Mouse (Mus musculus) MEL (cell line): Measurements from ENCODE around the gene Izumo4. TPM values are rescaled to one million over a fixed set of nuclear protein-coding genes. Genes with fewer than 3 reads are reported as not detected.
A peak's percentile ranks its signal among the peaks of the same experiment; 100 is the strongest.

Experiments
- DNase-seq: peaks from one replicate; pipeline ENCODE4 v3.0.0; 2011; ENCODE audit warnings: low read depth, low spot score
- H3K27ac ChIP-seq: 2 replicates; pipeline ENCODE4 v1.5.1; 2012; ENCODE audit warnings: low read depth, mild to moderate bottlenecking, control low read depth, low read length, moderate library complexity; ENCODE audit not compliant: control insufficient read depth
- H3K27me3 ChIP-seq, 2 experiments: fragments of 150-350 bp in 1 of 2; sonication (generic) in 1 of 2; 2 replicates each; pipeline ENCODE4 v1.6.1; 2012; ENCODE audit warnings: low read length in 2 of 2, mild to moderate bottlenecking in 2 of 2, improper control_type of control experiment in 1 of 2, moderate library complexity in 1 of 2; ENCODE audit not compliant: insufficient read depth in 2 of 2, control insufficient read depth in 1 of 2
- H3K36me3 ChIP-seq, 2 experiments: 2 replicates each; pipeline ENCODE4 v1.6.1; 2012 to 2014; ENCODE audit warnings: low read length in 2 of 2, improper control_type of control experiment in 1 of 2, inconsistent platforms in 1 of 2, mild to moderate bottlenecking in 1 of 2; ENCODE audit not compliant: insufficient read depth in 2 of 2, control insufficient read depth in 1 of 2
- H3K4me1 ChIP-seq, 2 experiments: fragments of 150-350 bp in 1 of 2; sonication (generic) in 1 of 2; 2 replicates each; pipeline ENCODE4 v1.6.1; 2012; ENCODE audit warnings: low read length in 2 of 2, improper control_type of control experiment in 1 of 2, mild to moderate bottlenecking in 1 of 2; ENCODE audit not compliant: insufficient read depth in 2 of 2, control insufficient read depth in 1 of 2
- H3K4me3 ChIP-seq, 2 experiments: fragments of 150-350 bp in 1 of 2; sonication (generic) in 1 of 2; 2 replicates each; pipeline ENCODE4 v1.5.1; 2012; ENCODE audit warnings: low read depth in 2 of 2, low read length in 2 of 2, mild to moderate bottlenecking in 2 of 2, moderate library complexity in 2 of 2, control low read depth in 1 of 2, improper control_type of control experiment in 1 of 2; ENCODE audit not compliant: control insufficient read depth in 1 of 2, insufficient read depth in 1 of 2
- H3K79me2 ChIP-seq: 2 replicates; pipeline ENCODE4 v1.6.1; 2012; ENCODE audit warnings: mild to moderate bottlenecking, low read length, moderate library complexity; ENCODE audit not compliant: control insufficient read depth, poor library complexity, insufficient read depth
- H3K9ac ChIP-seq: 2 replicates; pipeline ENCODE4 v1.6.1; 2012; ENCODE audit warnings: low read depth, mild to moderate bottlenecking, control low read depth, low read length, moderate library complexity; ENCODE audit not compliant: control insufficient read depth, poor library complexity, severe bottlenecking
- H3K9me3 ChIP-seq: fragments of 150-350 bp; sonication (generic); replicated peaks from 2 replicates; pipeline ENCODE4 v1.6.1; 2012; ENCODE audit warnings: mild to moderate bottlenecking, low read length, improper control_type of control experiment, moderate library complexity; ENCODE audit not compliant: insufficient read depth
- BHLHE40 ChIP-seq: IDR thresholded peaks from 2 replicates; pipeline ENCODE4 v1.6.1; 2012; ENCODE audit warnings: low read depth, mild to moderate bottlenecking, inconsistent platforms, low read length, improper control_type of control experiment, borderline replicate concordance
- CHD1 ChIP-seq: IDR thresholded peaks from 2 replicates; pipeline ENCODE4 v1.6.1; 2012; ENCODE audit warnings: low read depth, mild to moderate bottlenecking, inconsistent platforms, low read length, improper control_type of control experiment
- CHD2 ChIP-seq: IDR thresholded peaks from 2 replicates; pipeline ENCODE4 v1.6.1; 2011; ENCODE audit warnings: low read length, improper control_type of control experiment
- ETS1 ChIP-seq: IDR thresholded peaks from 2 replicates; pipeline ENCODE4 v1.6.1; 2012; ENCODE audit warnings: low read depth, mild to moderate bottlenecking, inconsistent platforms, low read length, improper control_type of control experiment, moderate library complexity
- GABPA ChIP-seq: IDR thresholded peaks from 2 replicates; pipeline ENCODE4 v1.6.1; 2012; ENCODE audit warnings: low read depth, mild to moderate bottlenecking, inconsistent platforms, low read length, improper control_type of control experiment, moderate library complexity
- GATA1 ChIP-seq: IDR thresholded peaks from 2 replicates; pipeline ENCODE4 v1.6.1; 2011; ENCODE audit warnings: low read depth, low read length, improper control_type of control experiment
- HCFC1 ChIP-seq: IDR thresholded peaks from 2 replicates; pipeline ENCODE4 v1.6.1; 2012; ENCODE audit warnings: low read depth, mild to moderate bottlenecking, inconsistent platforms, low read length, improper control_type of control experiment, moderate library complexity
- KAT2A ChIP-seq: conservative IDR thresholded peaks from 2 replicates; pipeline ENCODE4 v1.6.1; 2012; ENCODE audit warnings: low read depth, low read length, improper control_type of control experiment, inconsistent platforms
- MAX ChIP-seq: IDR thresholded peaks from 2 replicates; pipeline ENCODE4 v1.6.1; 2011; ENCODE audit warnings: low read length, improper control_type of control experiment
- MAZ ChIP-seq: IDR thresholded peaks from 2 replicates; pipeline ENCODE4 v1.6.1; 2012; ENCODE audit warnings: low read depth, mild to moderate bottlenecking, inconsistent platforms, low read length, improper control_type of control experiment
- MXI1 ChIP-seq: IDR thresholded peaks from 2 replicates; pipeline ENCODE4 v1.6.1; 2011; ENCODE audit warnings: mild to moderate bottlenecking, low read depth, low read length, improper control_type of control experiment
- MYB ChIP-seq: IDR thresholded peaks from 2 replicates; pipeline ENCODE4 v1.6.1; 2011; ENCODE audit warnings: mild to moderate bottlenecking, low read depth, low read length, improper control_type of control experiment
- MYC ChIP-seq: IDR thresholded peaks from 2 replicates; pipeline ENCODE4 v1.6.1; 2011; ENCODE audit warnings: low read depth, mild to moderate bottlenecking, low read length, improper control_type of control experiment, moderate library complexity
- NELFE ChIP-seq: IDR thresholded peaks from 2 replicates; pipeline ENCODE4 v1.6.1; 2011; ENCODE audit warnings: low read depth, low read length, improper control_type of control experiment
- NRF1 ChIP-seq: IDR thresholded peaks from 2 replicates; pipeline ENCODE4 v1.6.1; 2014; ENCODE audit warnings: low read depth, mild to moderate bottlenecking, inconsistent platforms, low read length, improper control_type of control experiment, moderate library complexity; ENCODE audit not compliant: poor library complexity, insufficient read depth, severe bottlenecking
- POLR2A ChIP-seq, 2 experiments: IDR thresholded peaks; 2 replicates each; pipeline ENCODE4 v1.6.1; 2011 to 2012; ENCODE audit warnings: low read length in 2 of 2, mild to moderate bottlenecking in 2 of 2, control low read depth in 1 of 2, improper control_type of control experiment in 1 of 2, low read depth in 1 of 2, moderate library complexity in 1 of 2; ENCODE audit not compliant: control insufficient read depth in 1 of 2, insufficient read depth in 1 of 2, poor library complexity in 1 of 2
- POLR2AphosphoS2 ChIP-seq: IDR thresholded peaks from 2 replicates; pipeline ENCODE4 v1.6.1; 2011; ENCODE audit warnings: low read length, improper control_type of control experiment
- POLR2AphosphoS5 ChIP-seq: IDR thresholded peaks from 2 replicates; pipeline ENCODE4 v1.6.1; 2012; ENCODE audit warnings: low read depth, borderline replicate concordance, mild to moderate bottlenecking, inconsistent platforms, low read length, moderate library complexity, mixed read lengths
- RAD21 ChIP-seq: IDR thresholded peaks from 2 replicates; pipeline ENCODE4 v1.6.1; 2011; ENCODE audit warnings: mild to moderate bottlenecking, low read depth, low read length, improper control_type of control experiment
- RCOR1 ChIP-seq: IDR thresholded peaks from 2 replicates; pipeline ENCODE4 v1.6.1; 2012; ENCODE audit warnings: low read depth, mild to moderate bottlenecking, inconsistent platforms, low read length, improper control_type of control experiment
- SIN3A ChIP-seq: IDR thresholded peaks from 2 replicates; pipeline ENCODE4 v1.6.1; 2012; ENCODE audit warnings: low read length, improper control_type of control experiment, inconsistent platforms
- SMC3 ChIP-seq: IDR thresholded peaks from 2 replicates; pipeline ENCODE4 v1.6.1; 2011; ENCODE audit warnings: low read depth, low read length, improper control_type of control experiment
- TAL1 ChIP-seq: IDR thresholded peaks from 2 replicates; pipeline ENCODE4 v1.6.1; 2012; ENCODE audit warnings: mild to moderate bottlenecking, inconsistent platforms, low read length, moderate library complexity, mixed read lengths
- TBP ChIP-seq: IDR thresholded peaks from 2 replicates; pipeline ENCODE4 v1.8.0; 2011; ENCODE audit warnings: low read depth, low read length, improper control_type of control experiment
- USF1 ChIP-seq: IDR thresholded peaks from 2 replicates; pipeline ENCODE4 v1.6.1; 2014; ENCODE audit warnings: low read depth, mild to moderate bottlenecking, inconsistent platforms, low read length, improper control_type of control experiment, moderate library complexity
- USF2 ChIP-seq, 2 experiments: IDR thresholded peaks; 2 replicates each; pipeline ENCODE4 v1.6.1; 2011 to 2012; ENCODE audit warnings: improper control_type of control experiment in 2 of 2, low read length in 2 of 2, borderline replicate concordance in 1 of 2, inconsistent platforms in 1 of 2, low read depth in 1 of 2, mild to moderate bottlenecking in 1 of 2; ENCODE audit not compliant: insufficient read depth in 1 of 2
- ZC3H11A ChIP-seq: IDR thresholded peaks from 2 replicates; pipeline ENCODE4 v1.6.1; 2012; ENCODE audit warnings: low read depth, mild to moderate bottlenecking, inconsistent platforms, low read length, improper control_type of control experiment
- ZKSCAN1 ChIP-seq: IDR thresholded peaks from 2 replicates; pipeline ENCODE4 v1.6.1; 2012; ENCODE audit warnings: low read depth, mild to moderate bottlenecking, inconsistent platforms, low read length, improper control_type of control experiment, moderate library complexity
- ZMIZ1 ChIP-seq: IDR thresholded peaks from 2 replicates; pipeline ENCODE4 v1.6.1; 2012; ENCODE audit warnings: low read depth, mild to moderate bottlenecking, inconsistent platforms, low read length, improper control_type of control experiment, moderate library complexity
- ZNF384 ChIP-seq: IDR thresholded peaks from 2 replicates; pipeline ENCODE4 v1.6.1; 2012; ENCODE audit warnings: low read depth, mild to moderate bottlenecking, inconsistent platforms, low read length, improper control_type of control experiment
- polyA plus RNA-seq, 2 experiments: library from polyadenylated mRNA; stranded (reverse) in 1 of 2; unstranded in 1 of 2; fragments of >175 nt in 1 of 2; fragments of >200 nt in 1 of 2; gene quantifications; 2 replicates each; pipeline versions ENCODE4 v1.2.1 to v1.2.4; 2012; ENCODE audit warnings: low replicate concordance in 2 of 2, low read depth in 1 of 2; ENCODE audit not compliant: insufficient read length in 2 of 2, insufficient read depth in 1 of 2, missing spikeins in 1 of 2
- total RNA-seq: library from RNA; depleted of rRNA; stranded (reverse); fragments of 300-350 nt; gene quantifications from 2 replicates; pipeline ENCODE4 v1.2.3, GENCODE M21; 2012

The Izumo4 gene
- total and polyA plus RNA-seq, 3 experiments = 1.0 to 3.8 TPM; not detected in 1

GRCm38 (mm10) chr10:80697393-80697787 is 4.6 kb upstream of the Izumo4 start:
- peak overlapping the region; percentile 45 for H3K27ac ChIP-seq
- no peak overlapping the region for H3K9ac ChIP-seq
- DNase-seq = peak; percentile 52
- no peaks in the 10 kb centered on the region for H3K27me3 ChIP-seq
- peaks cover 40 to 78% of the 10 kb centered on the region in 2 experiments for H3K4me1 ChIP-seq
- no peak for TF ChIP-seq ZNF384
- TF ChIP-seq NRF1 = 0 out of 2 replicates have a peak, but pooled peaks have one; percentile 1
- TF ChIP-seq POLR2AphosphoS5 = no peak
- no peaks in the 10 kb centered on the region for H3K9me3 ChIP-seq
- peaks cover 0 to 57% of the 10 kb centered on the region in 2 experiments; a peak in 2 of 4 replicates for H3K36me3 ChIP-seq
- H3K4me3 ChIP-seq = no peak overlapping the region; a peak in 1 of 4 replicates
- H3K79me2 ChIP-seq = peaks cover 4% of the 10 kb centered on the region

- Histone ChIP-seq H3K9me3 (no peaks in the 10 kb centered on the region), H3K27ac (peak overlapping the region; percentile 61), H3K79me2 (peaks cover 4% of the 10 kb centered on the region), H3K4me3 (no peak overlapping the region; a peak in 1 of 4 replicates), H3K4me1 (peaks cover 37 to 74% of the 10 kb centered on the region in 2 experiments), H3K27me3 (no peaks in the 10 kb centered on the region), H3K9ac (peak overlapping the region; percentile 3; the same call in 1 of the 2 replicates), H3K36me3 (peaks cover 0 to 57% of the 10 kb centered on the region in 2 experiments; a peak in 2 of 4 replicates)
- peak; percentile 93 for DNase-seq
- TF ChIP-seq POLR2AphosphoS5 (no peak), RAD21 (no peak), HCFC1 (peak; percentile 71), ZMIZ1 (peak; percentile 85), POLR2A (IDR thresholded peaks at IDR 0.05; ENCODE audit: control insufficient read depth in 1 of 2, insufficient read depth in 1 of 2, low read depth in 1 of 2, low read length in 2 of 2, poor library complexity in 1 of 2) (peak in 1 of 2 experiments; percentile 41; a peak in 1 of 4 replicates), TAL1 (peak; percentile 100), BHLHE40 (peak; percentile 84), TBP (peak; percentile 22; the same call in 1 of the 2 replicates), ZKSCAN1 (no peak), RCOR1 (peak; percentile 100), NELFE (no peak), ETS1 (peak; percentile 94), MXI1 (peak; percentile 72), MAZ (peak; percentile 93), NRF1 (no peak), MYC (peak; percentile 60; the same call in 1 of the 2 replicates), SMC3 (peak; percentile 31), SIN3A (peak; percentile 94), ZNF384 (peak; percentile 37; the same call in 1 of the 2 replicates), CHD2 (no peak), GATA1 (peak; percentile 97), POLR2AphosphoS2 (peak; percentile 84), MAX (peak; percentile 72), CHD1 (0 out of 2 replicates have a peak, but pooled peaks have one; percentile 54), GABPA (no peak), USF2 (IDR thresholded peaks at IDR 0.05; ENCODE audit: borderline replicate concordance in 1 of 2, insufficient read depth in 1 of 2, low read depth in 1 of 2, low read length in 2 of 2) (no peak), ZC3H11A (peak; percentile 11; the same call in 1 of the 2 replicates), MYB (peak; percentile 83), KAT2A (no peak; the same call in 1 of the 2 replicates), USF1 (0 out of 2 replicates have a peak, but pooled peaks have one; percentile 12)
Observed at GRCm38 (mm10) chr10:80697812-80698211, 4.2 kb upstream of the Izumo4 start.
